Mouse (Mus musculus) stomach, postnatal 0 days (tissue): ENCODE data around the gene B3galnt2.

Experiments used
- CTCF ChIP-seq: IDR thresholded peaks from 2 replicates; pipeline ENCODE4 v1.5.1; 2016; ENCODE audit warnings: antibody characterized with exemption, low read depth, mild to moderate bottlenecking, moderate library complexity
- EP300 ChIP-seq: optimal IDR thresholded peaks from 2 replicates; pipeline ENCODE3; 2016; ENCODE audit warnings: antibody characterized with exemption

- TF ChIP-seq CTCF (no peak), EP300 (no peak)
Observed at GRCm38 (mm10) chr13:14025554-14025953, 71.3 kb downstream of the B3galnt2 start.
